Mouse (Mus musculus): ENCODE measurements around the gene Lin37. TPM values are rescaled to one million over a fixed set of nuclear protein-coding genes. Genes with fewer than 3 reads are reported as not detected.
A peak's percentile ranks its signal among the peaks of the same experiment; 100 is the strongest.

The Lin37 gene
- polyA plus RNA-seq (2012; rRNA removed): 29.0 and 33.8 TPM in 2 replicates

DNA sequence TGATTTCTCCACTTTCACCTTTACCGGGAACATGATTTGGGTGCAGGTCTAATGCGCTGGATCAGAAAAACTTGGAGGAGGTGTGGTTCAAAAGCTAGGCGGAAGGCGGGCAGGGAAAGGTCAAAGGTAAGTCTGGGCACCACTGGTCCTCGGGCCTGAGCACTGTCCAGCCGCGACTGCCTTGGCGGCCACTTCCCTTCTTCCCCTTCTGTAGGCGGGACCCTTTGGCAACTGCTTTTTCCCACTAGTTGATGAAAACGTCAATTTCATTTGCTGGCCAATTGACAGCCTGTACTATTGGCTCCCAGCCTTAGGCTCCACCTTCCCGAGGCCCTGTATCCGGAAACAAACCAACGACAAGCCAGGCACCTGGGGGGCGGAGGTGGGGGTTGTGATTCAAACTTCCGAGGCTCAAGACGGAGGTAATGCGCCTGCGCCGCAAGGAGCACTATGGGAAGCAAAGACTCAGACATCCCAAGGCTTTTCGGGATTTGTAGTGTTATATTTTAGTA is at the start of gene Lin37:
Lin37 (minus strand) TSS at position 396 of the 512 bp plus-strand sequence.
- TF ChIP-seq POLR2A (IDR thresholded peaks at IDR 0.05; ENCODE audit: low read depth, low read length) (no peak), CTCF (conservative IDR thresholded peaks at IDR 0.05; ENCODE audit: insufficient read depth, insufficient read length, low read depth, low read length) (no peak)
- peaks cover 3% of the 10 kb centered on the region; the same call in 1 of the 2 replicates for H3K4me1 ChIP-seq (ENCODE audit: control insufficient read depth, insufficient read depth, low read length)
- peak; percentile 100 for DNase-seq
- peak within 1 kb of the TSS; percentile 26 for H3K27ac ChIP-seq (ENCODE audit: insufficient read depth, low read depth, low read length)
- H3K4me3 ChIP-seq (ENCODE audit: insufficient read depth, low read depth, low read length): peak within 1 kb of the TSS; percentile 64
- 2% methylated on average over 20 of the region's 20 CpGs for WGBS
- H3K36me3 ChIP-seq (ENCODE audit: control insufficient read depth, insufficient read depth, low read length): no peaks in the 10 kb centered on the region
- H3K27me3 ChIP-seq (replicated peaks; ENCODE audit: control insufficient read depth, insufficient read depth, low read length): no peaks in the 10 kb centered on the region

DNA sequence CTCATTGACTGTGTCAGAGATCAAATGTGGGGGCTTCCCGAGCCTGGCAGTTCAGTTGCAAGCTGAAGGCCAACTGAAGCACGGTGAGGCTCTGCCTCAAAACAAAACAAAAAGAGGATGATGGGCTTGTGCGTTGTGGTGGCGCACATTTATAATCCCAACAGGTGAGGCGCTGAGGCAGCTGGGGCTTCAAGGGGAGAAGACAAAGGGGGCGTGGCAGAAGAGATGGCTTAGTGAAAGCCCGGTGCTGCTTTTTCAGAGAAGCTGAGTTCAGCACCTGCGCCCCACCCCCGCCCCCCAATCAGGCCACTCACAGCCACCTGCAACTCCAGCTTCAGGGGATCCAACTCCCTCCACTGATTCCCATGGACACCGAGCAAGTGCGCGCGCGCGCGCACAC is 48.8 kb upstream of the Lin37 start:
- no peak for DNase-seq
- WGBS: 52% methylated on average over 16 of the region's 16 CpGs
- peaks cover 1% of the 10 kb centered on the region for H3K4me1 ChIP-seq (ENCODE audit: control insufficient read depth, insufficient read depth, low read length)
- no peaks in the 10 kb centered on the region for H3K27me3 ChIP-seq (replicated peaks; ENCODE audit: control insufficient read depth, insufficient read depth, low read length)
- TF ChIP-seq POLR2A (IDR thresholded peaks at IDR 0.05; ENCODE audit: low read depth, low read length) (no peak), CTCF (conservative IDR thresholded peaks at IDR 0.05; ENCODE audit: insufficient read depth, insufficient read length, low read depth, low read length) (no peak)
- H3K36me3 ChIP-seq (ENCODE audit: control insufficient read depth, insufficient read depth, low read length): no peaks in the 10 kb centered on the region
- no peak overlapping the region for H3K4me3 ChIP-seq (ENCODE audit: insufficient read depth, low read depth, low read length)
- no peak overlapping the region for H3K27ac ChIP-seq (ENCODE audit: insufficient read depth, low read depth, low read length)

- Histone ChIP-seq H3K4me1 (ENCODE audit: control insufficient read depth, insufficient read depth, low read length) (peaks cover 8% of the 10 kb centered on the region), H3K4me3 (ENCODE audit: insufficient read depth, low read depth, low read length) (no peak overlapping the region), H3K36me3 (ENCODE audit: control insufficient read depth, insufficient read depth, low read length) (no peaks in the 10 kb centered on the region), H3K27ac (ENCODE audit: insufficient read depth, low read depth, low read length) (no peak overlapping the region), H3K27me3 (replicated peaks; ENCODE audit: control insufficient read depth, insufficient read depth, low read length) (no peaks in the 10 kb centered on the region)
- WGBS: 29% methylated on average over 8 of the region's 8 CpGs
- peak; percentile 61 for DNase-seq
- TF ChIP-seq POLR2A (IDR thresholded peaks at IDR 0.05; ENCODE audit: low read depth, low read length): no peak
- peak; percentile 76 for TF ChIP-seq CTCF (conservative IDR thresholded peaks at IDR 0.05; ENCODE audit: insufficient read depth, insufficient read length, low read depth, low read length)
Measured at GRCm38 (mm10) chr7:30607706-30608309, 48.2 kb upstream of the Lin37 start.

- Histone ChIP-seq H3K4me1 (ENCODE audit: control insufficient read depth, insufficient read depth, low read length) (peaks cover 8% of the 10 kb centered on the region), H3K27ac (ENCODE audit: insufficient read depth, low read depth, low read length) (no peak overlapping the region), H3K4me3 (ENCODE audit: insufficient read depth, low read depth, low read length) (no peak overlapping the region), H3K27me3 (replicated peaks; ENCODE audit: control insufficient read depth, insufficient read depth, low read length) (no peaks in the 10 kb centered on the region), H3K36me3 (ENCODE audit: control insufficient read depth, insufficient read depth, low read length) (no peaks in the 10 kb centered on the region)
- WGBS: 87% methylated on average over 8 of the region's 8 CpGs
- TF ChIP-seq POLR2A (IDR thresholded peaks at IDR 0.05; ENCODE audit: low read depth, low read length): no peak
- no peak for TF ChIP-seq CTCF (conservative IDR thresholded peaks at IDR 0.05; ENCODE audit: insufficient read depth, insufficient read length, low read depth, low read length)
- DNase-seq: no peak
Measured at GRCm38 (mm10) chr7:30604944-30605343, 45.3 kb upstream of the Lin37 start.

- no peaks in the 10 kb centered on the region for H3K36me3 ChIP-seq (ENCODE audit: control insufficient read depth, insufficient read depth, low read length)
- no peak for TF ChIP-seq CTCF (conservative IDR thresholded peaks at IDR 0.05; ENCODE audit: insufficient read depth, insufficient read length, low read depth, low read length)
- TF ChIP-seq POLR2A (IDR thresholded peaks at IDR 0.05; ENCODE audit: low read depth, low read length): no peak
- no peak overlapping the region for H3K4me3 ChIP-seq (ENCODE audit: insufficient read depth, low read depth, low read length)
- H3K4me1 ChIP-seq (ENCODE audit: control insufficient read depth, insufficient read depth, low read length): peaks cover 8% of the 10 kb centered on the region
- DNase-seq: no peak
- H3K27me3 ChIP-seq (replicated peaks; ENCODE audit: control insufficient read depth, insufficient read depth, low read length): no peaks in the 10 kb centered on the region
- 41% methylated on average over 8 of the region's 8 CpGs for WGBS
- H3K27ac ChIP-seq (ENCODE audit: insufficient read depth, low read depth, low read length): no peak overlapping the region
Measured at GRCm38 (mm10) chr7:30604424-30604823, 44.8 kb upstream of the Lin37 start.

DNA sequence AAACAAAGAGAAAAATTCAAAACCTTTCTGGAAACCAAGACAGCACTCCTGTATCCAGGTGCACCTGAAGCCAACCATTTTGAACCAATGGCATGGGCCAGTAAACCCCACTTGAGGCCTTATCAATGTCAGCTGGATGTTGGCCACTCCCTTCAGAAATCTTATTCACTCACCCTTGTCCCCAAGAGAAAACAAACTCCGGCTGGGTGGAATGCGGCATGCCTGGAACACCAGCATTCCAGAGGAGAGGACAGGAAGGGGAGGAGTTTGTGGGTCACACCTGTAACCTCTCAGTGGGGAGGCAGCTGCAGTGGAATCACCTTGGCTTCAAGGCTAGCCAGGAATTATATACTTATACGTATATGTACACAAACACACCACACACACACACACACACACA is 42.9 kb upstream of the Lin37 start:
- peak overlapping the region; percentile 83 for H3K27ac ChIP-seq (ENCODE audit: insufficient read depth, low read depth, low read length)
- H3K27me3 ChIP-seq (replicated peaks; ENCODE audit: control insufficient read depth, insufficient read depth, low read length): no peaks in the 10 kb centered on the region; the same call in 1 of the 2 replicates
- 6% methylated on average over 3 of the region's 3 CpGs for WGBS
- DNase-seq: peak; percentile 82
- TF ChIP-seq POLR2A (IDR thresholded peaks at IDR 0.05; ENCODE audit: low read depth, low read length) (no peak), CTCF (conservative IDR thresholded peaks at IDR 0.05; ENCODE audit: insufficient read depth, insufficient read length, low read depth, low read length) (no peak)
- no peak overlapping the region for H3K4me3 ChIP-seq (ENCODE audit: insufficient read depth, low read depth, low read length)
- H3K36me3 ChIP-seq (ENCODE audit: control insufficient read depth, insufficient read depth, low read length): no peaks in the 10 kb centered on the region
- H3K4me1 ChIP-seq (ENCODE audit: control insufficient read depth, insufficient read depth, low read length): peaks cover 8% of the 10 kb centered on the region

GRCm38 (mm10) chr7:30600651-30601050 is 41.0 kb upstream of the Lin37 start:
- WGBS: 54% methylated on average over 7 of the region's 7 CpGs
- H3K36me3 ChIP-seq (ENCODE audit: control insufficient read depth, insufficient read depth, low read length): no peaks in the 10 kb centered on the region
- DNase-seq: peak; percentile 70
- H3K4me1 ChIP-seq (ENCODE audit: control insufficient read depth, insufficient read depth, low read length): peaks cover 8% of the 10 kb centered on the region
- H3K4me3 ChIP-seq (ENCODE audit: insufficient read depth, low read depth, low read length): no peak overlapping the region
- no peaks in the 10 kb centered on the region; the same call in 1 of the 2 replicates for H3K27me3 ChIP-seq (replicated peaks; ENCODE audit: control insufficient read depth, insufficient read depth, low read length)
- TF ChIP-seq POLR2A (IDR thresholded peaks at IDR 0.05; ENCODE audit: low read depth, low read length): no peak
- TF ChIP-seq CTCF (conservative IDR thresholded peaks at IDR 0.05; ENCODE audit: insufficient read depth, insufficient read length, low read depth, low read length): no peak
- H3K27ac ChIP-seq (ENCODE audit: insufficient read depth, low read depth, low read length): peak overlapping the region; percentile 89
